Mouse (Mus musculus) ovary, postnatal 14 days (tissue): ENCODE results near the gene Gm28230.

Source experiments
- DNase-seq: peaks from one replicate; pipeline ENCODE4 v3.0.0; 2022; ENCODE audit warnings: low spot score

Gm28230 gene

DNA sequence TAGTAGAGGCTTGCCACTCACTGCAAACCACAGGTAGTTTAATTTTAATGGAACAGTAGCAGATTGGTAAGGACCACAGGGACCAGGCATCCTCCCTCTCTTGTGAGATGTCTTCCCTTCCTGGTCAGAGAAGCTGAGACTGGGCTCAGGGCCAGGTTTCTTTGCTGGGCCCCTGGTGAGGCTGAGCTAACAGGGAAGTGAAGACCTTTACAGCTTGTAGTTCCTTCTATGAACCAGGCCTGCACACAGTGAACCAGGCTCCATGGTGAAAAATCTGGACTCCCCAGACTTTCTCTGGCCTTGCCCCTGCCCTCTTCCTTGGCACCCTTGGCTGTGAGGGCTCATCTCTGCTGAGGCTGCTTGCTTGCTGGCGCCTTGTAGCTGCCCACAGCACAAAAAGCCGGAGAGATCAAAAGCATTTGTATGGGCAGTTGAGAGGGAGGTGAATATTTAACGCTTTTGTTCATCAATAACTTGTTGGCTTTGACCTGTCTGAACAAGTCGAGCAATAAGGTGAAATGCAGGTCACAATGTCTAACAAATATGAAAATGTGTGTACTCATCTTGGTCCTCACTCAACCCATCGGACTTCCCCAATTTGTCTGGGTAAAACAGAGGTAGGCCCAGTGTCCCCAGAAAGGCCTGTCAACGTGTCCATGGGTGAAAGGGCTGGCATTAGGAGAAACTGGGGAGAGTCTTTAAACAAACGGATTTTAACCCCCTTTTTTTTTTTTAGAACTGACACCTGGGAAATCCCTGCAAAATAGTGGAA is 2.1 kb upstream of the Gm28230 start:
- DNase-seq = no peak

DNA sequence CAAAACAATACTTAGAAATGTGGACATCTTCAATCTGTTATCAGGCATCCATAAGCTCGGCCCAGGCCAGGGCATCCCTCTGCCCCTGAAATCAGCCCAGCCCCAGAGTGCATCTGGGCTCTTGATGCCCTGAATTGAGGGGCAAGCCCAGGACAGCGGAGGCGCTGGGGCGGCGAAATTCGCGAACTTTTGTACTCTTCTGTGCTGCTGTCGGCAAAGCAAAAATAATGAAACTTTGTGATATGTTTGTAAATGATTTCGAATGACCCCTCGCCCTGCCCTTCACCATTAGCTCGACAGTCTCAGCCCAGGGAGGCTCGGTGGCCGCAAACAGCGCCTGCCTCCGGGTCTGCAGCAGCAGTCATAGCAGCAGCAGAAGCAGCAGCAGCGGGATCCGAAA is 1.4 kb upstream of the Gm28230 start:
- DNase-seq = no peak

GRCm38 (mm10) chr2:74726973-74727639 is 578 bp downstream of the Gm28230 start:
- DNase-seq = no peak

- DNase-seq = no peak
Measured at GRCm38 (mm10) chr2:74727640-74728302, 1.2 kb downstream of the Gm28230 start.

DNA sequence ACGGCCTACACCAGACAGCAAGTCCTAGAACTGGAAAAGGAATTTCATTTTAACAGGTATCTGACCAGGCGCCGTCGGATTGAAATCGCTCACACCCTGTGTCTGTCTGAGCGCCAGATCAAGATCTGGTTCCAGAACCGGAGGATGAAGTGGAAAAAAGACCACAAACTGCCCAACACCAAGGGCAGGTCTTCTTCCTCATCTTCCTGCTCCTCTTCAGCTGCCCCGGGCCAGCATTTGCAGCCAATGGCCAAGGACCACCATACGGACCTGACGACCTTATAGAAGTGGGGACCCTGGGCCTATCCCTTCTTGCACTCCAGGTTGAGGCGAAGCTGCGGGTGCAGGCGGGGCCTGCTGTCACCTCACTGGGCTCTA is 1.8 kb downstream of the Gm28230 start:
- DNase-seq = no peak

DNA sequence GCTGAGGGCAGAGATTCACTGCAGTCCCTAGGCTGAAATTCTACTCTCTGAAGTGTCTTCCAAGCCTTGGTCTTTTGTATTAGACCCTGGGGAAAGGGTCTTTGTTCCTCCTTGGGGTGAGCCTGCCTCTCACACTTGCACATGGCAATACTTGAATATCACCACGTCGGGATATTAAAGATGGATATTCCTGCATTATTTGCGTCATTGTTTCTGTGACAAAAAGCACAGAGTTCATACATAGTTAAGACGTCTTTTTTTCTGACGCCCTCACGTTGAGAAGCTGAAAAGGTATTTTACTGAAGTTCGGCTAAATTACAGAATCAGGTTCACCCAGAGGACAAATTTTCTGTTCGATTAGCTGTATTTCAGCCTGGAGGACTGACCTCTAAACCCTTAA is 3.8 kb downstream of the Gm28230 start:
- DNase-seq = no peak

DNA sequence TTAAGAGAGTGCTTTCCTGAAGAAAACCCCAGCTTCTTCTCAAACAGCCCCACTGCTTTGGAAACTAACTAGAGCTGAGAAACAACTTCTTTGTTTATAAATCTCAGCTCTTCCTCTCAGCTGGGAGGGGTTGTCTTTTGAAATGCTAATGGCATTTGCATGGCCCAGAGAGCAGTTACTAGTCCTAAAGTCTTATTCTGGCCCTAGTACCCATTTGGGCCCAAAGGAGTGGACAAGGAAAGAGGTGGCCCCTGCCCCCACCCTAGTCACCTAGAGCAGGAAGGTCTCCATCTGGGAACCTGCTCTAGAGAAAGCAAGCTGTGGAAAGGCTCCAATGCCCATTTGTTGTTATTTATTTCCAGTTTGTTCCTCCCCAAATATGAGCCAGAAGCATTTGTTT is 4.5 kb downstream of the Gm28230 start:
- DNase-seq = no peak

GRCm38 (mm10) chr2:74731799-74732512 is 5.4 kb downstream of the Gm28230 start:
- no peak for DNase-seq

- DNase-seq = no peak
Measured at GRCm38 (mm10) chr2:74732513-74733316, 6.2 kb downstream of the Gm28230 start.

DNA sequence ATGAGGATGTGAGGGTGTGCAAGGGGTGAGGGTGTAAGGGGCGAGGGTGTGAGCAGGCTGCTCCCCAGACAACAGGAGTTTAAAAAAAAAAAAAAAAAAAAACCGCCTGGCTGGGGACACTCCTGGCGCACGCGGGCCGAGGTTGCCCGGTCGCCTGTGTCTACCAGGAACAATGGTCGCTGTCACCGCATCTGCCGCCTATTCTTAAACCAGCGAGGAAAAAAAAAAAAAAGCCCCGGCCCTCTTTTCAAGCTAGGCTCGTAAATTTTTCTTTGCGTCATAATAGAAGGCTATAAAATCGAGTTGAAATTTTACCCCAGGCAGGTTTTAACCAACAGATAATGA is 6.8 kb downstream of the Gm28230 start:
- no peak for DNase-seq

DNA sequence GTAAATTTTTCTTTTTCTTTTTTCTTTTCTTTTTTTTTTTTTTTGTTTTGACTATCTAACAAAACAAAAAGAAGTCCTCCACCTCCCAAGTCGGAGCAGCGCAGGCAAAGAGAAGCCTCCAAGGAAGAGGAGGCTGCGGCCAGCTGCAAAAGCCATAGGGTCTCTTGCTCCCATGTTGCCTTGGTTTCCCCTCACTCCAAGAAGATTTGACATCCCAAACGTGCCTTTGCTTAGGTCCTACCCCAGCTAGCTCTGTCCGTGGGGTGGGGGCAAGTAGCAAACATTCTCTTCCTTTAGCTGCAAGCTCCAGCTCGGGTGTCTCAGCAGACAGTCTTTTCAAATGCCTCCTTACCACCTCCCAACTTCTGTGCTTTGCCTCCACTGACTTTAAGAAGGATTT is 7.2 kb downstream of the Gm28230 start:
- no peak for DNase-seq

DNA sequence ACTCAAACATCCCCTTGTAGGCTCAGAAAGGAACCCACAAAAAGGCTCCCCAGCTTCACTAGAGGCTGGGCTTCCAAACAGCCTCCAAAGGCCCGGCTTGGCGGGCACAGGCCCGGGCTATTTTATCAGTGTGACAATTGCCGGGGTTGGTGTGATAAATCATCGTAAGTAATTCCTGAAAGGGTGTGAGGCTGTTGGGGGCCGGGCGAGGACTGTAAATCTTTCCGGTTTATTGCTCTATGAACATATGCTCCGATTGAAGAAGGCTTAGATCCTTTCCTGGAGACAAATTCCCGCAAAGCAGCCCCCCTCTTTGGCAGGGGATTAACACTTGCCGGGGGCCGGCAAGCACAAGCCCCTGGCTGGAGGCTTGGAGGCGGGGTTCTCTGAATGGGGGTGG is 7.9 kb downstream of the Gm28230 start:
- no peak for DNase-seq

DNA sequence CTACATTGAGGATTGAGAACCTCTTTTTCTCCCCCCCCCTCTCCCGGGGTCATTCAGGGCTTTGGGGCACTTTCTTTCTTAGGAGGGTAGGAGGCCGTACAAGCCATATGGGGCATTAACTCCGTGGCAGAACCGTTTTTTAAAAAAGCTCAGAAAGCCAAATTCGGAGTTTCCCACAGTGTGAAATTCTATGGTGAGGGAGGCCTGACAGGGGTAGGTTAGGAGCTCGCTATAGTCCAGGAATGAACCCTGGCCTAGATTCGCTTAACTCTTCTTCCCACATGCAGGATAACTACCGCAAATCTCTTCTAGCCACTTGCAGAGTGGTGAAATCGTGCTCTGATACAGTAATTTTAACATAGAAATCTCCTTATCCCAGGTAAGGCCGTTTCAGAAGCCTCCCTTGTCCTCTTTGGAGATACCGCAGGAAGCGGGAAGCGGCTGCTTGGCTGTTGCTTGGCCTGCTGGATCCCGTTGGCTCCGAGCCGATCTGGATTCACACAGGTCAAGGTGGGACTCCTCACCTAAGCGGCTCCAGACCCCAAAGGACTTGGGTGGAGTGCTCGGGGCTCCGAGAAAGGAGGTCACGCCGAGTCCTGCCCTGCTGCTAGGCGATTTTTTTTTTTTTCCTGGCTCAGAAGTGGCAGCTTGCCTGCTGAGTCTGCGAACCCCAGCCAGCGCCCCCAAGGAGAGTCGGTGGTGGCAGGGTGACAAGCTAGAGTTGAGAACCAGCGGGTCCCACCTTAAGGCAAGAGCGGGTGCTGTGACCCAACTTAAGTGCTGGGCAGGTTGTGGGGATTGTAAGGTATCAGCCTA is 8.7 kb downstream of the Gm28230 start:
- DNase-seq = no peak

DNA sequence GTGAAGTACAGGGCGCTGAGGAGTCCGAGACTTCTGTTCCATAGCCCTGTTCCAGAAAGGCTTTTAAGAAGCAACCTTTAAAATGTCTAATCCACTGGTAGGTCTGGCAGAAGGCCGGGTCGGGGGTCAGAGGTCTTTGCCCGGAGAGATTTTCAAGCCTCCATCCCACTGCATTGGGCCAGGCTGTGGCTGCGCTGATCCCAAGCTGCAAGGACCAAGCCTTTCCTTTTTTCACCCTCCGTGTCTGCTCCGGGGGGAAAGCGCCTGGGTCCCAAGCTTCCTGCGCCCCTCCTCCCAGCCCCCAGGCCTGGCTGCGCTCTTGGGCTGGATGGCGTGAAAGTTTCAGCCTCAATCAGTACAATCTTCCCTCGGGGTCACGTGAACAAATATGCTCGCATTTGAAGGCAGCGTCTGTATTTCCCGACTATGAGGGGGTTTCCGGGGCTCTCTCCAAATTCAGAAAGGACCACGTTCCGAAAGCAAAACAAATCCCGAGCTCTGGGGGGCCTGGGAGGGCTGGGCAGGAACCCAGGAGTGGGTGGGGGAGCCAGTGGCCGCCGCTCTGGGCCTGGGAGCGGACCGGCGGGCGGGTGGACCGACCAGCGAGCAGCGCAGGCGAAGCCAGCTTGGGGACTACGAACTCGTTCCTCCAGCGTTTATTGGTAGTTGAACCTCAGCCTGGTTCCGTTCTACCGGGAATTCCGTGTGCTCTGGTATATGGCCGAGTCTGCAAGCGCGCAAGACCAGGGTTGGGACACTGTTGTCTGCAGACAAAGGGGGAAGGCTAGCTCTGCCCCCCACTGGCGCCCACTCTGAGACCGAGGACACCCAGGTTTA is 9.5 kb downstream of the Gm28230 start:
- DNase-seq = no peak

- no peak for DNase-seq
Measured at GRCm38 (mm10) chr2:74736688-74737577, 10.4 kb downstream of the Gm28230 start.

DNA sequence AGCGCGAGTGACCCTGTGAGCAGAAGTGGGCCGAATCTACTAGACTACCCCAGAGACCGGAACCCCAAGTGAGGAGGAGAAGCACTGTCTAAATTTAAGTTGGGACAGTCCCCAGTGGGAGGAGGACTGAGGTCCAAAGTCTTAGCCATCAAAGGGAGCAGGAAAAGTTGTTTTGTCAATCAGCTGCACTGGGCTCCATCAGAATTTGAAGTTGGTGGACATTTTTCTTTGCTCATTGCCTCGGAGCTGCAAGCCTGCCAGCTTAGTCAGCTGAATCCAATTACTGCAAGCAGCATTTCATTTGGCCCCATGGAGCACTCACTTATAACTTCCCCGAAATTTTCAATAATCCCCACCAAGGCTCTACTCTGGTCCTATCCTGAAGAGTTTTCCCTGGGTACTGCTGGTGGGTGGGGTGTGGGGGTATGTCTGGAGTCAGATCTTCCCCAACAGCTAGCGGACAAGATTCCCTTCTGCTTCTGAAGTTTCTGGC is 11.1 kb downstream of the Gm28230 start:
- DNase-seq = no peak

GRCm38 (mm10) chr2:74738623-74739475 is 12.3 kb downstream of the Gm28230 start:
- no peak for DNase-seq

DNA sequence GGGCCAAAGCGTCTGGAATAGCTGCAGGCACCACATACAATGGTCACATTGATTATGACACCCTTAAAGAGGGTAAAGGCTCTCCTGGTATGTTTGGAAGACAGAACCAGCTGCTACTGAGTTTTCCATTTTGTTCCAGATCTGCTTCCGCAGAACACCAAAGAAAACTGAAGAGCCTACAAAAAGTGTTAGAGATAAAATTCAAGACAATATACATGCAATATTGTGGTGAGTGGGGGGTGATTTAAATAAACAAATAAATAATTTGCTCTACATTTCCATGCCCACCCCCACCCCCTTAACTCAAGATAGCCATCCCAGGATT is 12.9 kb downstream of the Gm28230 start:
- no peak for DNase-seq
